Mouse (Mus musculus): ENCODE results near the gene Cenpa.

Cenpa gene

DNA sequence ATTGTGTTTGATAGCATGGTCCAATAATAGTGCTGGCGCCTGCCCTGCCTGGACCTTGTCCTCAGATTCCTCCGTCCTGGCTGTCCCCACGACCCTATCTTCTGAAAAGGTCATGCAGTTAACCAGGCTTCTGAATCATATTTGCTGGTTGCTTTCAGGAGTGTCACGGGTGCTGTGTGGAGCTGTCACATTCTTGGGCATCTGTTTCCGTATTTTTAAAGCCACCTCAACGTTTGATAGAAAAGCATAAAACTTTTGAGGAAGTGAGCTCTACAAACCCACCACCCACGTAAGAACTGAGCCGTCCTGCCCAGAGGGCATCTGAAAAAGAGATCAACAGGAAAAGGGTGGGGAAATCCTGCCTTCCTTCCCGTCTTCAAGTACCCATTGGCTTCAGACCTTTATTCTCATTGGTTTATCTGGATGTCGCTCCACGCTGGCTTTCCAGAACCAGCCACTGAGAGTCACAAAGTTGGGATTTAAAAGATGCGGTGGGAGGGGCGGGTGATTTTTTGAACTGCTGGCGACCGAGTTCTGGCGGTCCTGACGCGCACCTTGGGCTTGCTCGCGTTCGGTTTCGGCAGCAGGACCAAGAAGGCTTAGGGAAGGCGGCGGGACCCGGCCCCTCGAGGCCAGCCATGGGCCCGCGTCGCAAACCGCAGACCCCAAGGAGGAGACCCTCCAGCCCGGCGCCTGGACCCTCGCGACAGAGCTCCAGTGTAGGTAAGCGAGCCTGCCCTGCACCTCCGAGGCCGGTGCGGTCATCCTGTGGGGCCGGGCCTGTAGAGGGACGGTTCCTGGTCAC, at the start of gene Cenpa:
Gene Cenpa (plus strand): TSS at position 387 of the 805 bp plus-strand sequence.
- DNase-seq (ENCODE audit: low spot score in 2 of 2), result peak; percentile 83 to 96

DNA sequence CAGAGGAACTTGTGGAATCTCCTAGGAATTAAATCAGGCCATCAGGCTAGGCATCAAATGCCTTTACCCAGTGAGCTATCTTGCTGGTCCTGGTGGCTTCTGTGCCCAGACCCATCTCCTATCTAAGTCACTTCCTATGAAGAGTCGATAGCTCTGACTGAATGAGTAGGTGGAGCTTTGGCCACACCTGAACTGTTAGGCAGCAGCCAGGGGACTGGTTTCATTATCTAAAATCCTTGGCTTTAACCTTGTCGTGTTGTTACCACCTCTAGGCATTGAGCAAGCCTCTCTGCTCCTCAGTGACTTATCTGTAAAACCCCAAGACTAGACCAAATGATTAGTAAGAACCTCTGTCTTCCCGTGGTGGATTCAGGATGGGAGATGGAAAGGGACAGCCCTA, 49.2 kb upstream of the Cenpa start:
- no peak for DNase-seq (ENCODE audit: low spot score in 2 of 2)

DNA sequence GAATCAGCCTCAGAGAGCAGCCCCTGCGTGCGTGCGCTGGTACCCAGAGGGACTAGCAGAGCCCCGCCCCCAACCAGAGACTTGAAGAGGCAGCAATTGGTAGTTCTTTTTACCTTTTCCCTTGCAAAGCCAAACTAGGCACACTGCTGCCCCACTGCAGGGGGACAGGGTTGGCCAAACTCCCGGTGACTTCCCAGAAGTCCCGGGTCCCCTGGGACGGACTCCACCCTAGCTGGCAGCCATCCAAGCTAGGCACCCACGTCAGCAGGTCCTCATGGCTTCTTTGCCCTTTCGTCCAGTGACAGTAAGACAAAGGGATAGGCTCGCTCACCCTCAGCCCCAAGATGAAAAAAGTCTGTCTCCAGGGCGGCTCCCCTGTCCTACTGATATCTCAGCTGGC, 48.7 kb upstream of the Cenpa start:
- no peak for DNase-seq (ENCODE audit: low spot score in 2 of 2)

DNA sequence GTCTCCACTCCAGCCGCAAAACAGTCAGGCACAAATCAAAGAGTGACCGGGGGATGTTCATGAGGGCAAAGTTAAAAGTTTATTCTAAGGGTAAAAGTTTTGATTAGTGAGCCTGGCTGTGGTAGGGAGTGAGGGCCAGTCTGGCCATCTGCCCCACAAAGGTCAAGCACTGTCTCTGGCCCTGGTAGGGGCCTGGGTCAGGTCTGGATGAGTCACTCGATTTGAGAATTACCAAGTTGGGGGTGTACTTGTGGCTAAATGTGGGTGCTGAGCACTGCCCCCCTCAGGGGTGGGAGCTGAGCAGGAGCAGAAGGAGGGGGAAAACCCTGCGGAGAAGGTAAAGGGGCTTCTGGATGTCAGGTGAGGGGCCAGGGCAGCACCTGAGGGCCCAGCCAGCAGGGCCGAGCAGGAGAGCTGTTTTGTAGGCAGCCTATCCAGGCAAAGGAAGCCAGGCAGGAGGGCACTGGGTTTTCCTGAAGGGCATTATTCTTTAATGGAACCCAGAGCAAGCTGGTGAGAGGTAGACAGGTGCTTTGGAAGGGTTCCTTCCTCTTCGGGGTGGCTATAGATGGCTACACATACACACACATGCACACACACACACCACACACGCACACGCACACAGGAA, 48.1 kb upstream of the Cenpa start:
- no peak for DNase-seq (ENCODE audit: low spot score in 2 of 2)

DNA sequence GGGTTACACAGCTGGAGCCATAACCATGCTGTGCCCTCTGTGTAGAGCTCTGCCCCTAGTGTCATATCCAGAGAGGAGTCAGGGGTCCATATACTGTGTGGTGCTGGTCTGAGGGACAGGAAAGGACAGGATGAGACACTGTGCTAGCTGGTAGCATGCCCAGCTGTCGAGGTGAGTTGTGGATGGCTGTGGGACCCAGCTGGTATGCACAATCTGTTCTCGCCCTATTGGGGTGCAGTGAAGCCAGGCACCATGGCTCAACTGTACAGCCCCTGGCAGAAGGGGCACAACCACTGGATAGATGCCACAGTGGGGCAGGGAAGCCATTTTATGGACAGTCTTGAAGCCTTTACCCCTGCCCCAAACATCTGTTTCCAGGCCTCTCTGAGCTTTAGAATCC, 47.4 kb upstream of the Cenpa start:
- DNase-seq (ENCODE audit: low spot score in 2 of 2), result no peak

DNA sequence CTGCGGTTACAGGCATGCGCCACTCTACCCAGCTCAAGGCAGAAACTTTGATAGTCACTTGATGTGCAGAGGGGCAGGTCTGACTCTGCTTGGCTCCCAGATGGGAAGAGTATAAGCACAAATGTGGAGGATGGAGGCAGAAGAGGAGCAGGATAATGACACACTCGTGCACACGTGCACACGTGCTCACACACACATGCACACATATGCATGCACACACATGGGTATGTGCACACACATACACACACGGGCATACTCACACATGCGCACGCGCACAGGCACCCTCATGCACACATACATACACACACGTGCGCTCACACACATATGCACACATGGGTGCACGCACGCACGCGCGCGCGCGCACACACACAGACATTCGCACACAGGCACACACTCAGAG, 46.0 kb upstream of the Cenpa start:
- DNase-seq (ENCODE audit: low spot score in 2 of 2), result no peak

DNA sequence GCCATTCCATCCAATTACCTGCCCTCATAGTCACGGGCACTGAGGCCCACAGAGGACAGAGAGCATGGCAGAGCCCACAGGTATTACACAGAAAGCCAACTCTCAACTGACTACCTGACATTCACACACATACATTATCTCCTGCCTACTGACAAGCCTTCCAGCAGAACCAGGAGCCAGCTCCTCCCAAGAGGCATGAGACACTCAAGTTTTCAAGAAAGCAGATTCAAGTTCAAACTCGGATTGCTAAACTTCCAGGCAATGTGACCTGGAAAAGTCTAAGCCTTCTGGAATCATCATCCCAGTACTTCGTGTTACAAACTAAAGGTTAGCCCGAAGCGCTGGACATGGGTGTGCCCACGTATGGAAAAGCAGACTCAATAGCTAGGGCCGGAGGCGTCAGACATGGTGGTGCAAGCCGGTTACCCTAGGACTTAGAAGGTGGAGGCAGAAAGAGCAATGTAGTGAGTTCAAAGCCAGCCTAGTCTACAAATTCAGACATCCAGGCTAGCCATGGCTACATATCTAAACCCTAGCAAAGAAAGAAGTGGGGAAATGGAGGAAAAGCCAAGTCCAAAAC, 45.3 kb upstream of the Cenpa start:
- no peak for DNase-seq (ENCODE audit: low spot score in 2 of 2)

DNA sequence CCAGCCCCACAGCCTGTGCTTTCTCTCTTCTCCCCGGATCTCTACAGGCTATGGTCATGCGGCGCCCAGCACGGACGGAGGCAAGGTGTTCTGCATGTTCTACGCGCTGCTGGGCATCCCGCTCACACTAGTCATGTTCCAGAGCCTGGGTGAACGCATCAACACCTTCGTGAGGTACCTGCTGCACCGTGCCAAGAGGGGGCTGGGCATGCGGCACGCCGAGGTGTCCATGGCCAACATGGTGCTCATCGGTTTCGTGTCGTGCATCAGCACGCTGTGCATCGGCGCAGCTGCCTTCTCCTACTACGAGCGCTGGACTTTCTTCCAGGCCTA, 44.8 kb upstream of the Cenpa start:
- DNase-seq (ENCODE audit: low spot score in 2 of 2), result no peak

DNA sequence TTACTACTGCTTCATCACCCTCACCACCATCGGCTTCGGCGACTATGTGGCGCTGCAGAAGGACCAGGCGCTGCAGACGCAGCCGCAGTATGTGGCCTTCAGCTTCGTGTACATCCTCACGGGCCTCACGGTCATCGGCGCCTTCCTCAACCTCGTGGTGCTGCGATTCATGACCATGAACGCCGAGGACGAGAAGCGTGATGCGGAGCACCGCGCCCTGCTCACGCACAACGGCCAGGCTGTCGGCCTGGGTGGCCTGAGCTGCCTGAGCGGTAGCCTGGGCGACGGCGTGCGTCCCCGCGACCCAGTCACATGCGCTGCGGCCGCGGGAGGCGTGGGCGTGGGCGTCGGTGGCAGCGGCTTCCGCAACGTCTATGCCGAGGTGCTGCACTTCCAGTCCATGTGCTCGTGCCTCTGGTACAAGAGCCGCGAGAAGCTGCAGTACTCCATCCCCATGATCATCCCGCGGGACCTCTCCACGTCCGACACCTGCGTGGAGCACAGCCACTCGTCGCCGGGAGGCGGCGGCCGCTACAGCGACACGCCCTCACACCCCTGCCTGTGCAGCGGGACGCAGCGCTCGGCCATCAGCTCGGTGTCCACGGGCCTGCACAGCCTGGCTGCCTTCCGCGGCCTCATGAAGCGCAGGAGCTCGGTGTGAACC, 44.3 kb upstream of the Cenpa start:
- DNase-seq (ENCODE audit: low spot score in 2 of 2), result no peak

DNA sequence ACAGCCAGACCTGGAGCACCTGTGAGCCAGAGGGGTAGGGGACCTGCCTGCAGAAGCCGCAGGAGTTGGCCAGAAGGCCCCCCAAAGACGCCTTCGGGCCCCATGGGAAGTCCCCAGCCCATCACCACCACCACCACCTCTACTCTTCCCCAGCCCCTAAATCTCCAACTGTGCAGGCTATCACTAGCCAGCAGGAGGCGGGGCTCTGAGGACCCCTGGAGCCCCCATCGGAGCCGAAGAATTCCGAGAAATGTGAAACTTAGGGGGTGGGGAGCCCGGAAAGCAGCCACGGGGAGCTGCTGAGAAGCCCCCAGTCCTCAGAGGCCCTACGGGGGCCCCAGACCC, 43.8 kb upstream of the Cenpa start:
- DNase-seq (ENCODE audit: low spot score in 2 of 2), result no peak

DNA sequence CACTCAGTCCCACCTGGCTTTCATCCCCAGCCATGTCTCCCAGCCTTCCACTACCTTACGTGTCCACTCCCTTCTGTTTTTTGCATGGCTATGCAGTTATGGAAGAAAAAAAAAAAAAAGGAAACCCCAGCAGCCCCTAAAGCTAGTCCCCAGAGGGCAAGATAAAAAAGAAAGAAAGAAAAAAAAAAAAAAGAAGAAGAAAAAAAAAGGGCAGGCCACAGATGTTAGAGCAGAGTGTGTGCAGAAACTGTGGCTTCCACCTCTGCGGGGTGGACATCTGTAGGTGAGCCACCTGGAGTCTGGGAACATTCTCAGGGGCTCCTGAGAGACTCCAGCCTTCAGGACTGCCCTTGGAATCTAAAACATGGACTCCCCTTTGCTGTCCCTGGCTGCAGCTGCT, 43.2 kb upstream of the Cenpa start:
- no peak for DNase-seq (ENCODE audit: low spot score in 2 of 2)

DNA sequence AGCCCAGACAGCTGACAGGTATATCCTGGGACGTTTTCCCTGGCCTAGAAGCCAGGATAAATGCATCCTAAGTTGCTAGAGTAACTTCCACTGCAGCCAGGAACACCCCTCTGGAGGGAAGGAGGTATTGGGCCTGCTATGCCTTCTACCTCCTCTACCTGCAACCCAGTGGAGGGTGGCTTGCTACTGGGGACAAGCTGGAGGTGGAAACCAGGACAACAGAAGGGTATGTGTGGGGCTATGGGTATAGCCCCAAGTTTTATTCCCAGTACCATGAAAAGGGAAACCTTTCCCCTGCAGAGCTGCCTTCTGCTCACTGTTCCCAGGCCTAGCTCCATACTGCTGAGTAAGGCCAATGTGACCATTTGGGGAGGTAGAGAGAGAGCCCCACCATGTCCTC, 42.3 kb upstream of the Cenpa start:
- DNase-seq (ENCODE audit: low spot score in 2 of 2), result no peak

DNA sequence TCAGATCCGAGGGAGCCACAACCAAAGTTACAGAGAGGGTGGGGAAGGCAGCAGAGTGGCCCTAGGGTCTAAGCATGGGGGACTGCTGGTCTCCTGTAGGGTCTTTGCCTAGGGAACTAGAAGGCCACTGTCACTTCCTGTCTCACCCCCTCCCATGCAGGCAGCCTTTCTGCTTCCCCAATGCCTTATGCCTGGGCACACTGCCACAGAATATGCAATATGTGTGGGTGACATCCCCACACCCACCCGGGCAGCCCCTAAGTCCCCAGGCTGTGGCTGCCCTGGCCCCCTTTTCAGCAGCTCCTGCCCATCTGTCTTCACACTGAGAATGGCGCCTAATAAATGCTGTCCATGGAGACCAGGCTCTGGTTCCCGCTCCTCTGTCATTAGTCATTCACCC, 41.7 kb upstream of the Cenpa start:
- no peak for DNase-seq (ENCODE audit: low spot score in 2 of 2)

DNA sequence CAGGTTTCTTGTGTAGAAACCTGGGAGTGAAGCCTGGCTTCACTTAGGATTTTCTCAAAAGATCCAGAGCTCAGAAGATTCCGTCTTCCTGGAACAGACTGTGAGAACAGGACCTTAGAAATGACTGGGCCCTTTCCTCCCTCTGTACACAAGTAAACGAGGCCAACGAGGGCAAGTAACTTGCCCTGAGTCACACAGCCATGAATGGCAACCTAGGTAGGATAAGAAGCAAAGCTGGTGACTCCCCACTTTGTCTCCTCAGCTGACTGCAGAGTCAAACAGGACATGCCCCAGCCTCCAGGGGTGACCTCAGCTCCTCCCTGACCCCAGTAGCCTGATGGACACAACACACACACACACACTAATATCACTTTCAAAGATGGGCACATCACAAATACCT, 41.2 kb upstream of the Cenpa start:
- DNase-seq (ENCODE audit: low spot score in 2 of 2), result no peak

DNA sequence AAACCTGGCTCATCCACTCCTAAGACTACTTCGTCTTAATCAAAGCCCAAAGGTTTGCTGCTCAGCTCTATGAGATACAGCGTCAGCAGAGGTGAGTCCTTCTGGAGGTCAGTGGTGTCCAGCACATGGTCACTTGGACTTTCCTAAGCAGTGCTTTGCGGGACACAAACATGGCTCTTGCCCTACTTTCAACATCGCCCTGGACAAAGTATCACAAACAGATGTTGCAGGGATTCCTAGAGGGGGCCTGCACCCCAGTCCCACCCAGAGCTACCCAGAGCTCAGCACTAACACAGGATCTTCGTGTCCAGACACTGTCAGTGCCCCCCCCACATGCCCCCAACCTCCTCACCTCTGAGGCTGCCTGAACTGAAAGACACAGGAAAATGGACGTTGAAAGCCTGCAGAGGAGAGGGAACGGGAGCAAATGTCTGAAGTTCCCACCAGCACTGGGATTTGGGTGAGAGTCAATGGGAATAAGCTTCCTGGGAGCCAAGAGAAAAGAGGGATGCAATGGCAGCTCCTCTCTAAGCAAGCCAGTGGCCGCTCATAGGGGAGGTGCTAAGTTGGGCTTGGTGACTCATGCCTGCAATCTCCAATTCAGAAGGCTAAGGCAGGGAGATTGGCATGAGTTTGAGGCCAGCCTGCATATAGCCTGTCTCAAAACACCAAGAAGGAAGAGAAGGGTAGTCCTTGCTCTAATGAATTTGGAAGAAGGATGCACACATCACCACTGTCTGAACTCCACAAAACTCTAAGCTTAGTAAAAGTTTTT, 40.1 kb upstream of the Cenpa start:
- DNase-seq (ENCODE audit: low spot score in 2 of 2), result no peak

DNA sequence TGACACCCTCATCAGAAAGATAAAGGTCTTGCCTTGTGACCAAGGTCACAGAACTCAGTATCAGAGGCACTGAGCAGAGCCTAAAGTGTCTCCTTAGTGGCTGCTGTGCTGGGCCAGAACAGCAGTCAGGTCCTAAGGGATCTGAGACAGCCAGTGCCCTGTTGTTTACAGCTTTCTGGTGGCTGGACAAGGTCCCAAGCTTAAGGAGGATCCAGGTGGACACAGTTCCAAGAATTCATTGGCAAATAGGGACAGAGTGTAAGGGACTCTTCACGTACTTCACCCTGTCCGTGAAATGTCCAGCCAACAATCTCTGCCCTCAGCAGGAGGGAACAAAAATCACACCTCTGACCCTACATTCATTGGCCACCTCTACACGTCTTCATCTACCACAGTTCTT, 38.1 kb upstream of the Cenpa start:
- no peak for DNase-seq (ENCODE audit: low spot score in 2 of 2)

DNA sequence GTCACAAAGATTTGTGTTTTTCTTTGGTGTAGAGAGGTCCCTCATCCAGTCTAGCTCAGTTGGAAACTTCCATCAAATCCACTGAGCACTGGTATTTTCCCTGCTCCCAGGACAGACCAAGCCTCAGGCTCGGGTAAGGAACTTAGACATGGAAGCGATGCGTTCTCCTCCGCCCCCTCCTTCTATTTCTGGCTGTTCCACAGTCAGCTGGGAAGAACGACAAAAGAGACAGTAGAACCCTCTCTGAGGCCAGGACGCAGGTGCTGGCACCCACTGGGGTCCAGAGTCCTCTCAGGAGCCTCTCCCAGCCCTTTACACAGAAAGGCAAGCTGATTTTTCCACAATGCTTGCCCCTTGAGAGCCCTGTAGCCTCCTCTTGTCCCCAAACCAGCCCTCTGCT, 36.2 kb upstream of the Cenpa start:
- peak; percentile 53 to 66 for DNase-seq (ENCODE audit: low spot score in 2 of 2)

DNA sequence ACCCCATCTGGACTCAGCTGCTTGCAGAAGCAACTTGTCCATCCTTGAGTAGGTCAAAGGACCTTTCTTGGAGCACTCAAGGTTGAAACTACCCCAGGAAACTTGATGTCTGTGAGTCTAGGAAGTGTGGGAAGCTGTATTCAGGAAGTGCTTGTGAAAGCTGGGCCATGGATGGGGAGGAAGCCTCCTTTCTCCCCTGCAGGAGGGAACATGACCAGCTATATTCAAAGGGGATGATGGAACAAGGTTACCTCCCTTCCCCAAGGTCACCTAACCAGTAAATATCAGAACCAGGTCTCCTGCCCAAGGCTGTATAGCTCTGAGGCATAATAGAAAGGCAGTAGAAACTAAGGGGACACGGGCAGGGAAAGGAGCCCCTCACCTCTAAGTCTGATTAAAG, 34.4 kb upstream of the Cenpa start:
- no peak for DNase-seq (ENCODE audit: low spot score in 2 of 2)

DNA sequence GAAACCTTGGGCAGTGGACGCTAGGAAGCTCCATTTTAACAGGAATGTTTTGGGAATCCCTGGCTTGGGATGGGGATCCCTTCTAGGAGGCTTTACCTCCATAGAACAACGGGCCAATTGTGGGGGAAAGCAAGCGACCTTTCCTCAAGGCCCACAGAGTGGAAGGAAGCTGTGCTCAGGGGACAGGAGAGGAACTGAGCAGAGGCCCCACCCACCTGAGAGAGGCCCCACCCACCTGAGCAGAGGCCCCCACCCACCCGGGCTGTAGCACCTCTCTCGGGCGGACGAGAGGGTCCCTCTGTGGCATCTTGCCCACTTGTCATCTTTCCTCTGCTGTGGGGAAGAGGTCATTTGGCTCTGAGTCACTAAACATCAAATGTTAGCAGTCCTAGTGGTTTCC, 29.6 kb upstream of the Cenpa start:
- DNase-seq (ENCODE audit: low spot score in 2 of 2), result no peak

DNA sequence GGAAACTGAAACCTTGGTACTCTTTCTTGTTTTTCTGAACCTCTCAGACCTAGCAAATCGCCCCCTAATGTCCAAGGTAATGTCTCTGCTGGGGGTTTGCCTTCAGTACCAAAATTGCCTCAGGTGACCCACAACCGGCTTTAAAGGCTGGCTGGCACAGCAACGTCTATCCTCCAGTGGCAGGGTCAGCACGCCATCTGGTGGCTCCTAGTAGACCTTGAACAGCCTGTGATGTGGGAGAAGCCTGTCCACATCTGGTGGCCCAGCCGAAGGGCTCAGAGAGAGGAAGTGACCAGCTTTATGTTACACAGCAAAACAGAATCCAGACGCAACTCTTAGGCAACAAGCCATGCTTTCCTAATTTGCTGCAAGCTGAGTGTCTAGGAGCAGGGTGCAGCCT, 28.5 kb upstream of the Cenpa start:
- DNase-seq (ENCODE audit: low spot score in 2 of 2), result peak; percentile 81 to 85

DNA sequence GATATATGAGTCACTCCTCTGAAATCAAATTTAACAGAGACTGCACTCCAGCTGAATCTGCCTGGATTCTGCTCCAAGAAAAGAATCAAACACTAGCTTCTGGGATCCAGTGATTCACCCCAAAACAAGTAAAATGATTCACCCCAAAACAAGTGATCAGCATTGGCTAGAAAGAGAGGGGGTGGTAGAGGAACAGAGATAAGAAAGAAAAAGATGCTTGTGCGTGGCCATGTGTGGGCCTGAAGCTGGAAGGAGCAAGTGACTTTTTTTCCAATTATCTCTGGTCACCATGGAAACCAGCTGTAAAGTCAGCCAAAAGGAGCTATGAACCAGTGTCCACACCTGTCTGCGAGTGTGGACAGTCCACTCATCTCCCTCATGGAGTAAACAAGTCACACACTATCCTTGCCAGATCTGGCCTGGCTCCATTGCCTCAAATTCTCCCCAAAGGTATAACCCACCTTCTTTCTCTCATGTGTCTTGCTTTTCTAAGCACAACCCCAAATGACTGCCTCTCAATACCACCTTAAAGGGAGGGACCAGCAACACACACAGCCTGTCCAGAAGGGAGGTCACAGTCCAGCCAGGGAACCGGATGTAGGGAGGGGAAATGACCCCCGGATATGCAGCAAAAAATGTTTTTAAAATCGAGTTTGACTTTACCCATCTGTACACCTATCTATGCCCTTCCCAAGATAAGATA, 22.9 kb upstream of the Cenpa start:
- peak; percentile 51 to 57 for DNase-seq (ENCODE audit: low spot score in 2 of 2)

DNA sequence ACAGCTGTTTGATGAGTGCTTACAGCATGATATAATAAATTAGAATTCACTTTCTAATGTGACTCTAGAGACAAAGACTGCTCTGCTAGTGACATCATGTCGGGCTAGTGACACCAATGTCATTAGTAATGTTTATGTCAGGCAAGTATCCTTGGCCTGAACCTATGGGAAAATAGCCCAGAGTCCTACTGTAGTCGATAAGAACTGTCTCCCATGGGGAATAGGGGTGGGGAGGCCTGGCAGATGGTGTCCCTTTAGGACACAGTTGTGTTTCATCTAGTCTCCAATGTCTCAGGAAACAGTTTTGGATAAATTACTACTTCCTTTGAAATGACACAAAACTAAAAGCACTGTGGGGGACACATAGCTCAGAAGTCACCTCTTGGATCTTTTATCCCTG, 20.5 kb upstream of the Cenpa start:
- no peak for DNase-seq (ENCODE audit: low spot score in 2 of 2)

Measured in frontal cortex, postnatal 36 days (tissue).